Mouse (Mus musculus): ENCODE measurements around the gene Pck2. TPM values are rescaled to one million over a fixed set of nuclear protein-coding genes. Genes with fewer than 3 reads are reported as not detected.

Pck2 gene
- polyA plus RNA-seq (2014; fragmentation: Nextera tagmentation; extraction: Ambion mirVana): 17.5 and 19.2 TPM in 2 replicates

GRCm38 (mm10) chr14:55540067-55540786 lies at the start of gene Pck2:
Pck2 (plus strand) TSS chr14:55540266.
- H3K27ac ChIP-seq: peak within 1 kb of the TSS; percentile 72
- peak; percentile 85 for ATAC-seq (ENCODE audit: low FRiP score)

GRCm38 (mm10) chr14:55490361-55491201 lies 49.5 kb upstream of the Pck2 start, which contains the start of gene Carmil3:
Carmil3 (plus strand) TSS chr14:55490651.
- peaks cover 16% of the 10 kb centered on the region for H3K36me3 ChIP-seq (replicated peaks; ENCODE audit: control insufficient read depth, insufficient read depth)
- peak; percentile 93 for ATAC-seq (ENCODE audit: low FRiP score)

More at GRCm38 (mm10) chr14:55540067-55540786, at the start of gene Pck2:
- peaks cover 12% of the 10 kb centered on the region for H3K4me1 ChIP-seq (replicated peaks; ENCODE audit: control insufficient read depth, insufficient read depth, low read length)
- no peaks in the 10 kb centered on the region for H3K27me3 ChIP-seq (ENCODE audit: control insufficient read depth, insufficient read depth, low read length)
- peak within 1 kb of the TSS; percentile 59 for H3K4me3 ChIP-seq (replicated peaks; ENCODE audit: low read length)
- peak within 1 kb of the TSS; percentile 94 for H3K4me2 ChIP-seq (replicated peaks)
- peak; percentile 69 for DNase-seq (ENCODE audit: low spot score)
- no peaks in the 10 kb centered on the region for H3K9me3 ChIP-seq (ENCODE audit: control insufficient read depth, low read length)
- H3K36me3 ChIP-seq (replicated peaks; ENCODE audit: control insufficient read depth, insufficient read depth): 0 out of 2 replicates have a peak, but pooled peaks cover 5% of the 10 kb centered on the region
- under 1% methylated on average over 32 of the region's 32 CpGs for WGBS
- peak within 1 kb of the TSS; percentile 79 for H3K9ac ChIP-seq

GRCm38 (mm10) chr14:55491291-55491833 lies 48.7 kb upstream of the Pck2 start:
- 2% methylated on average over 27 of the region's 30 CpGs for WGBS
- Histone ChIP-seq H3K27me3 (ENCODE audit: control insufficient read depth, insufficient read depth, low read length) (no peaks in the 10 kb centered on the region), H3K9ac (peak overlapping the region; percentile 95)

More at GRCm38 (mm10) chr14:55490361-55491201, 49.5 kb upstream of the Pck2 start, which contains the start of gene Carmil3:
- Histone ChIP-seq H3K27me3 (ENCODE audit: control insufficient read depth, insufficient read depth, low read length) (no peaks in the 10 kb centered on the region), H3K4me1 (replicated peaks; ENCODE audit: control insufficient read depth, insufficient read depth, low read length) (no peaks in the 10 kb centered on the region; the same call in 1 of the 2 replicates), H3K4me3 (replicated peaks; ENCODE audit: low read length) (peak within 1 kb of the TSS; percentile 91), H3K9me3 (ENCODE audit: control insufficient read depth, low read length) (no peaks in the 10 kb centered on the region), H3K27ac (peak within 1 kb of the TSS; percentile 95), H3K9ac (peak within 1 kb of the TSS; percentile 95), H3K4me2 (replicated peaks) (peak within 1 kb of the TSS; percentile 81)
- 1% methylated on average over 68 of the region's 68 CpGs for WGBS
- peak; percentile 93 for DNase-seq (ENCODE audit: low spot score)

GRCm38 (mm10) chr14:55492103-55492502 lies 48.0 kb upstream of the Pck2 start:
- Histone ChIP-seq H3K4me2 (replicated peaks) (peak overlapping the region; percentile 81), H3K27ac (no peak overlapping the region), H3K4me1 (replicated peaks; ENCODE audit: control insufficient read depth, insufficient read depth, low read length) (no peaks in the 10 kb centered on the region; the same call in 1 of the 2 replicates), H3K9me3 (ENCODE audit: control insufficient read depth, low read length) (no peaks in the 10 kb centered on the region), H3K36me3 (replicated peaks; ENCODE audit: control insufficient read depth, insufficient read depth) (peaks cover 30% of the 10 kb centered on the region), H3K27me3 (ENCODE audit: control insufficient read depth, insufficient read depth, low read length) (no peaks in the 10 kb centered on the region), H3K9ac (peak overlapping the region; percentile 95), H3K4me3 (replicated peaks; ENCODE audit: low read length) (peak overlapping the region; percentile 91)
- WGBS: 32% methylated on average over 3 of the region's 3 CpGs
- ATAC-seq (ENCODE audit: low FRiP score) (no peak), DNase-seq (ENCODE audit: low spot score) (no peak)

More at GRCm38 (mm10) chr14:55491291-55491833, 48.7 kb upstream of the Pck2 start:
- H3K9me3 ChIP-seq (ENCODE audit: control insufficient read depth, low read length): no peaks in the 10 kb centered on the region
- DNase-seq (ENCODE audit: low spot score): peak; percentile 35
- H3K36me3 ChIP-seq (replicated peaks; ENCODE audit: control insufficient read depth, insufficient read depth): peaks cover 23% of the 10 kb centered on the region
- peak overlapping the region; percentile 95 for H3K27ac ChIP-seq
- peak; percentile 64 for ATAC-seq (ENCODE audit: low FRiP score)
- H3K4me3 ChIP-seq (replicated peaks; ENCODE audit: low read length): peak overlapping the region; percentile 91
- peak overlapping the region; percentile 81 for H3K4me2 ChIP-seq (replicated peaks)
- H3K4me1 ChIP-seq (replicated peaks; ENCODE audit: control insufficient read depth, insufficient read depth, low read length): no peaks in the 10 kb centered on the region; the same call in 1 of the 2 replicates

GRCm38 (mm10) chr14:55495509-55496240 lies 44.4 kb upstream of the Pck2 start:
- no peak for ATAC-seq (ENCODE audit: low FRiP score)

GRCm38 (mm10) chr14:55496761-55497448 lies 43.2 kb upstream of the Pck2 start:
- 77% methylated on average over 16 of the region's 16 CpGs for WGBS
- Histone ChIP-seq H3K27ac (no peak overlapping the region), H3K27me3 (ENCODE audit: control insufficient read depth, insufficient read depth, low read length) (no peaks in the 10 kb centered on the region)

More at GRCm38 (mm10) chr14:55495509-55496240, 44.4 kb upstream of the Pck2 start:
- DNase-seq (ENCODE audit: low spot score): no peak
- Histone ChIP-seq H3K27me3 (ENCODE audit: control insufficient read depth, insufficient read depth, low read length) (no peaks in the 10 kb centered on the region), H3K27ac (no peak overlapping the region), H3K9ac (no peak overlapping the region), H3K4me3 (replicated peaks; ENCODE audit: low read length) (no peak overlapping the region), H3K4me1 (replicated peaks; ENCODE audit: control insufficient read depth, insufficient read depth, low read length) (no peaks in the 10 kb centered on the region; the same call in 1 of the 2 replicates), H3K36me3 (replicated peaks; ENCODE audit: control insufficient read depth, insufficient read depth) (peaks cover 63% of the 10 kb centered on the region), H3K4me2 (replicated peaks) (no peak overlapping the region), H3K9me3 (ENCODE audit: control insufficient read depth, low read length) (no peaks in the 10 kb centered on the region)
- 73% methylated on average over 20 of the region's 20 CpGs for WGBS

GRCm38 (mm10) chr14:55497449-55497821 lies 42.6 kb upstream of the Pck2 start:
- Histone ChIP-seq H3K4me1 (replicated peaks; ENCODE audit: control insufficient read depth, insufficient read depth, low read length) (no peaks in the 10 kb centered on the region), H3K9me3 (ENCODE audit: control insufficient read depth, low read length) (no peaks in the 10 kb centered on the region), H3K4me3 (replicated peaks; ENCODE audit: low read length) (no peak overlapping the region), H3K27ac (no peak overlapping the region), H3K36me3 (replicated peaks; ENCODE audit: control insufficient read depth, insufficient read depth) (peaks cover 80% of the 10 kb centered on the region), H3K4me2 (replicated peaks) (no peak overlapping the region), H3K9ac (no peak overlapping the region), H3K27me3 (ENCODE audit: control insufficient read depth, insufficient read depth, low read length) (no peaks in the 10 kb centered on the region)
- peak; percentile 91 for DNase-seq (ENCODE audit: low spot score)
- WGBS: 30% methylated on average over 6 of the region's 6 CpGs
- peak; percentile 45; the same call in 1 of the 2 replicates for ATAC-seq (ENCODE audit: low FRiP score)

More at GRCm38 (mm10) chr14:55496761-55497448, 43.2 kb upstream of the Pck2 start:
- H3K4me2 ChIP-seq (replicated peaks): no peak overlapping the region
- ATAC-seq (ENCODE audit: low FRiP score): peak; percentile 6; the same call in 1 of the 2 replicates
- DNase-seq (ENCODE audit: low spot score): no peak
- H3K4me3 ChIP-seq (replicated peaks; ENCODE audit: low read length): no peak overlapping the region
- H3K4me1 ChIP-seq (replicated peaks; ENCODE audit: control insufficient read depth, insufficient read depth, low read length): no peaks in the 10 kb centered on the region; the same call in 1 of the 2 replicates
- no peak overlapping the region for H3K9ac ChIP-seq
- no peaks in the 10 kb centered on the region for H3K9me3 ChIP-seq (ENCODE audit: control insufficient read depth, low read length)
- H3K36me3 ChIP-seq (replicated peaks; ENCODE audit: control insufficient read depth, insufficient read depth): peaks cover 75% of the 10 kb centered on the region

- H3K4me2 ChIP-seq (replicated peaks): no peak overlapping the region
- ATAC-seq (ENCODE audit: low FRiP score) (no peak), DNase-seq (ENCODE audit: low spot score) (no peak)
- WGBS: 85% methylated on average over 9 of the region's 9 CpGs
- H3K36me3 ChIP-seq (replicated peaks; ENCODE audit: control insufficient read depth, insufficient read depth): peaks cover 55% of the 10 kb centered on the region
- no peaks in the 10 kb centered on the region for H3K4me1 ChIP-seq (replicated peaks; ENCODE audit: control insufficient read depth, insufficient read depth, low read length)
- H3K27ac ChIP-seq: no peak overlapping the region
- H3K27me3 ChIP-seq (ENCODE audit: control insufficient read depth, insufficient read depth, low read length): no peaks in the 10 kb centered on the region
- H3K4me3 ChIP-seq (replicated peaks; ENCODE audit: low read length): no peak overlapping the region
- no peak overlapping the region for H3K9ac ChIP-seq
- H3K9me3 ChIP-seq (ENCODE audit: control insufficient read depth, low read length): no peaks in the 10 kb centered on the region
These were observed 34.5 kb upstream of the Pck2 start for GRCm38 (mm10) chr14:55505612-55506011.
